Mouse (Mus musculus) adrenal gland, adult 2 months (tissue): ENCODE data around the gene Rcor2. TPM values are rescaled to one million over a fixed set of nuclear protein-coding genes. Genes with fewer than 3 reads are reported as not detected.
A peak's percentile ranks its signal among the peaks of the same experiment; 100 is the strongest.

Experiments used
- DNase-seq: peaks from one replicate; pipeline ENCODE4 v3.0.0; 2021
- long read RNA-seq: library from polyadenylated mRNA; stranded (forward); transcript quantifications from one replicate; pipeline ENCODE4 v2.0.0, GENCODE M21; 2021
- polyA plus RNA-seq: library from polyadenylated mRNA; depleted of rRNA; stranded (reverse); fragments of >200 nt; gene quantifications from 2 replicates; pipeline ENCODE4 v1.2.3, GENCODE M21; 2012; rRNA removed
- total RNA-seq, 2 experiments: library from RNA; stranded (reverse); gene quantifications; 2 replicates each; pipeline ENCODE4 v1.2.3; 2021

Gene Rcor2
- 1 to 10 TPM; 1.9 to 6.3 TPM for total RNA-seq
- 4.7 and 7.4 TPM in 2 replicates for polyA plus RNA-seq
- long read RNA-seq, partial matches to known transcripts, result 0 of 4 reads
- long read RNA-seq, other reads (novel, unspliced or antisense), result 1 of 4 reads

DNA sequence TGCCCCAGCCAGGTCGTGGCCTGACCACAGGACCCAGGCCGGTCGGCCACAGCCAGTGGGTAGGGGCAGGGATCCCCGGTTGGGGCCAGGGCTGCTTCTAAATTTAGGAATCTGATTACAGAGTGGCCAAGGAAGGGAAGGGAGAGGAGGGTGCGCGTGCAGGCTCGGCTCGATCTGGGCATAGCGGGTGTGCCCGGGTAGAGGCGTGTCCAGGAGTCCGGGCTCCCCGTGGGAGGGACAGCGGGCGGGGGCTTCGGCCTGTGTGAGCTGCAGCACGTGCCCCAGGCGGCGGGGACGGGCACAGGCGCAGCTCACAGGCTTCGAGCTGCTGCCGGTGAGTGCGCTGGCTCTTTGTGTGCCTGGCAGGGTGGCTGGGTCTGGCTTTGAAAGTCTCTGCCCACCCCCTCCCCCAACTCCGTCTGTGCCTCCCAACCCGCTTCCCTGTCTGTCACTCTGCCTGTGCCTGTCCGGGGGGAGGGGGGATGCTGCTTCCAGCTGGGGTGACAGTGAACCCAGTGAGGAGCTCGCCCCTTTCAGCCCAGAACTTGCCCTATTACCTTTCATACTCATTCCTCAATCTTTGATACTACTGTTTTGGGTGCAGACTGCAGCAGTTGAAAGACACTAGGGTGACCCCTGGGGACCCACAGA, at the start of gene Rcor2:
TSS of gene Rcor2 (plus strand) at position 235 of the 651 bp plus-strand sequence.
- peak; percentile 89 for DNase-seq

DNA sequence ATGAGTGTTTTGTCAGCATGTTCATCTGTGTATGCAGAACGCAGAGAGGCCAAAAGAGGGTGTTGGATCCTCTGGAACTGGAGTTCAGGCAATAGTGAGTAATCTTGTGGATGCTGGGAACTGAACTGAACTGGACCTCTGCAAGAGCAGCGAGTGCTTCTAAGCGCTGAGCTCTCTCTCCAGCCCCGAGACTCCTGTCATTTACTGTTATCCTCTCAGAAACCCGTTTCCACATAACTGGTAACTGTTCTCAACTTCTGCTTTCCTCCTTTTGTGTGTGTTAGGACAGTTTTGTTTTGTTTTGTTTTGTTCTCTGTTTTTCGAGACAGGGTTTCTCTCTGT, 49.2 kb upstream of the Rcor2 start:
- DNase-seq, result no peak

DNA sequence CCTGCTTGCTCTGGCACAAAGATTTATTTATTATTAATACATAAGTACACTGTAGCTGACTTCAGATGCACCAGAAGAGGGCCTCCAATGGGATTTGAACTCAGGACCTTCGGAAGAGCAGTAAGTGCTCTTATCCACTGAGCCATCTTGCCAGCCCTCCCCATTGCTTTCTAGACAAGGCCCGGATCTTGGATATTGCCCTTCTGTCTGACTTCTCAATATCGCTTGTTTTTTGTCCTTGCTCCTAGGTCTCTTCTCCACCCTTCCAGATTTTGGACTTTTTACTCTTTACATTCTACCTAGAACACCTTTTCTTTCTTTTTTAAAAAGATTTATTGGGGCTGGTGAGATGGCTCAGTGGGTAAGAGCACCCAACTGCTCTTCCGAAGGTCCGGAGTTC, 48.4 kb upstream of the Rcor2 start:
- no peak for DNase-seq

DNA sequence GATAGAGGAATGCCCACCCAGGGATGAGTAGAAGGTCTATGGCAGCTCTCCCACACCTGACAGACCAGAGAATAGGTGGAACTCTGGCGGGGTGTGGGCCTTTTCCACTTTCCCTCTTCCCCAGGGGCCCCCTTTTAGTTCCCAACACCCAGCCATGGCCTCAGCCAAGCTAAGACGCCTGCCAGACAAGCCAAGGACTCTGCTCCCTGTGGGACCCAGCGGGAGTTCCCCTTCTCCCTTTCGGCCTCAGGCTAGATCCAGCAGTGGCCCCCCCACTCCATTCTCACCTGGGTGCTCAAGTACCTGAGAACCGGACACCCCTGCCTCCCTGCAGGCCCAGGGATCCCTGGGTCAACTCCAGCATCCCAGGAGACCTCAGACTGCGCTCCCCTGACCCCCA, 44.9 kb upstream of the Rcor2 start:
- no peak for DNase-seq

DNA sequence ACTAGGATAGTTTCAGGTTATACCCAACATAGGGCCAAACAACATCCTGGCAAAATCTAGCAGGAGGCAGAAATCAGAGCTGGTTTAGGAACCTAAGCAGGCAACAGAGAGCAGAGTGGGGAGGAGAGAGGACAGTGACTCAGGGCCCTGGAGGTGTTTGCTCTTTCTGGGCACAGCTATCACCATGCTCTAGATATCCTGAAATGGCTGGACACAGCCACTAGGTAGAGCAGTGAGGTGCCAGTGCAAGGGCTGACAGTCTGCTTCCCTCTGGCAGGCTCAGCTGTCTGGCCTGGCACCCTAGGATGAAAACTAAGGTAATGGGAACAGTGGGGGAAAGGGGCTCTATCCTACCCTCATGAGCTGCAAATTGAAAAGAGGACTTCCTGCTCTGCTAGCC, 43.6 kb upstream of the Rcor2 start:
- DNase-seq, result no peak

DNA sequence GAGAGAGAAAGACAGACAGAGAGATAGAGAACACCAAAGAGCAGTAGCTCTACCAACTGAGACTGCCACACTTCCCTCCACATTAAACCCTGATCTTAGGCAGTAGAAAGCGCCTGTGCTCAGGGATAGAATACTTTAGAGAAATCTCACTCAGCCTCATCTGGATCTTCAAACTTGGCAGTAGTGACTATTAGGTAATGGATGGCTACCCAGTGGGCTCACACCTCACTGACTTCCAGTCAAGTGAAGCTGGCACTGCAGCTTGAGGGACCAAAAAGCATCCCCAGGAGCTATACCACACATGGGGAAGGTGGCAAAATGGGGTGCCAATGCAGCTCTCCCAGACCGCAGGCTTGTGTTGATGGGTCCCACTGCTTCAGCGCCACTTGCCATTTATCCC, 42.9 kb upstream of the Rcor2 start:
- DNase-seq, result no peak

DNA sequence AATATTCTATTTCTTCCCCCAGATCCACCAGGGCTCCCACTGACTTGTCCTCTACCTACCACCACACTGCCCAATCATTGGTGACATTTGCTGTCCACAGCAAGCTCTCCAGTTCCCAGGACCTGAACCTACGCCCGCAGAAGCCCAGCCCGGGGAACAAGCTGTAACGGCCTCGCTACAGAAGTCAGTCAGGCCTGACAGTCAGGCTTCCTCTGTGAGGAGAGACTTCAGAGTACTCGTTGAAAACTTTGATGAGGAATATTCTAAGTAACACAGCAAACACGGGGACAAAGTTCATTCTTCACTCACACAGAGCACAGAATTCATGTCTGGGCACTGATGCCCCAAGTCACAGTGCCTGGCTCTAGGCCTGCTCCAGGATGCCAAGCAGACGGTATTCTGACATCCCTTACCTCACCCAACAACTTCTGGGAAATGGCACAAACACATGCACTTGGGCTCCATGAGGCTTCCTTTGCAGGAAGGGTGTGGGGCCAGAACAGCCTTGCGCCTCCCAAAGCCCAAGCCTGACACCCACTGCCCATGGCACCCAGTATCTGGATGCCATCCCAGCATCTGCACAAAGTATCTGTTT, 41.9 kb upstream of the Rcor2 start:
- no peak for DNase-seq

DNA sequence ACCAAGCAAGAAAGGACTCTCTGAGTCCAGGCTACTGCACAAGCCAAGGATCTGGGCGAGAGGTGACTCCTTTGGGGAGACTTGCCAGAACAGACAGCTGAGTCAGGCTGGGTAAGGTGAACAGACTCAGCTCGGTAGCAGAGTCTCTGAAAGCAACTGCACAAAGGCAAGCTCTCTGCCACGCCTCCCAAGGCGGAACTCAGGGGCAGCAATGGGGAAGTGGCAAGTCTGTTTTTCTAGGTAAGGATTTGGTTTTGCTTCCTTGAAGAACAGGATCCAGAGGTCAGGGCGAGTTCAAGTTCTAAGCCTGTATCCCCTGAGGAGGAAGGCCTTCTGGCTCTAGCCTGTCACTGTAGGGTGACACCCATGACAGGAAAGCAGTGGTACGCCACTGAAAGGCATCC, 40.6 kb upstream of the Rcor2 start:
- DNase-seq, result no peak

DNA sequence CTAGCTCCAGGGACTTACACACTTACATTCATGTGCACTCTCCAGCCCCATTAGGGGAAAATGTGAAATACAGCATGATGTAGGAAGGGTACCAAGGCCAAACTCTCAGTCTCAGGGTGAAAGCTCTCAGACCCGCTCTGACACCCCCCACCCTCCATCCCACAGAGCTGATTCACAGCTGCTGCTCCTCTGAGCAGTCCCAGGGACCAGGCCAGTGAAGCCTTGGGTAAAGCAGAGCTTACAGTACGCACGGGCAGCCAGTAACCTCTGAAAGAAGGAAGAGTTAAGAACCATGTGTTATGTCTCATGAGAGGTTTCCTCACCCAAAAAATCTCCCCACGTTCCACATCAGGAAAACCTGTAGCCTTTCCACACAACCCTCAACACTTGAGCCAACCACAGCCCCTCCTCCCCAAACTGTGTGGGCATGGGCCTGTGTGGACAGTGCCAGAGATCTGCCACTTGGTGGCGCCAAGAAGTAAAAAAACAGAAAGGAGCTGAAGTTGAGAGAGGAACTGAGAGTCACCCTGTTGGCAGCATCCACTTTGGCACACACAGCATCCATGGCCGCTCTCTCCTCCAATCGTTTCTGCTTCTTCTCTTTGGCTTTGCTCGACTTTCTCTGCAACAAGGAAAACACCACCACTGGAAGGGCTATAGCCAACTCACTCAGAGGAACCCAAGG, 32.4 kb upstream of the Rcor2 start:
- DNase-seq, result peak; percentile 85

DNA sequence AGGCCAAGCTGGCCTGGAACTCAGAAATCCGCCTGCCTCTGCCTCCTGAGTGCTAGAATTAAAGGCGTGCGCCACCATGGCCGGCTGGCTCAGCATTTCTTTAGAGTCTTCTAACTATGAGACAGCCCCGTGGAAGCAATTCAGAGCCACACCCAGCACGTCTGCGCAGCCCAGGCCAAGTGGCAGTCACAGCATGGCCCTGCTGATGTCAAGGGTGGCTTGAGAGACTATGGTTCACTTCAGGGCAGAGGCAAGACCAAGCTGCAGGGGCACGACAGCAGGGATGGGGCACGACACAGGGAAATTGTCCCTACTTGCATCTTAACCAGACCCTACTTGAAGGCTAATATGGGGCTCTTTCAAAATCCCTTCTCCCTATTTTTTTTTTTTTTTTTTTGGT, 31.7 kb upstream of the Rcor2 start:
- no peak for DNase-seq

DNA sequence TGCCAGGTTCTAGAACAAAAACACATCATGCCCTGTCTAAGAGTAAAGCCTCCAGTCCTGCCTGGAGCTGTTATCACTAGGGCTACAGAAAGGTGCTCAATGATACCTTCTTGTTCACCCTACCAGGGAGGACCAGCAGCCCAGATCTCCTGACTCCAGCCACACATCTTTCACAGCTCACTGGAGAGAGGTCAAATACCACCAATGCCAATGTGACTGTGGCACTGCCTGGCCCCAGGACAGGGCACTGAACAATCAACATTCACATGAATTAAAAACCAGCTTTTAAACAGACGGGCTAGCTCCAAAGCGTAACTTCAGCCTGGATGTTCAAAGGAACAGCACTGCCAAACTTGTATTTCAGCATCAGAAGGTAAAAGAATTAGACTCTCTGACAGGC, 31.1 kb upstream of the Rcor2 start:
- DNase-seq, result no peak

DNA sequence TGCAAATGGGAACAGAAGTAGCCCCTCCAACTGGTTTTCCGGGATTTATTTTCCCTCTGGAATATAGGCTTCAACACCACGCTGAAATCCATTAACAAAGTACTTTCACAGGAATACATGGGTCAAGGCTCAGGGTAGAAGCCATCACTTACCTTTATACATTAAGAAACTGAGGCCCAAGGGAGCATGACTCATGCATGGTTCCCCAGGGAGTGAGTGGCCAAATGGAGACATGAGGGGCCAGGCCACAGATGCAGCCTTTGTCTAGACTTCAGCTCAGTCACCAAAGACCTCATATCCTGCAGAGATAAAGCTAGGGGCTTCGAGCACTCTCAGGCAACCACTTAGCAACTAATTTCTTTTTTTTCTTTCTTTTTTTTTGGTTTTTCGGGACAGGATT, 30.4 kb upstream of the Rcor2 start:
- DNase-seq, result no peak

DNA sequence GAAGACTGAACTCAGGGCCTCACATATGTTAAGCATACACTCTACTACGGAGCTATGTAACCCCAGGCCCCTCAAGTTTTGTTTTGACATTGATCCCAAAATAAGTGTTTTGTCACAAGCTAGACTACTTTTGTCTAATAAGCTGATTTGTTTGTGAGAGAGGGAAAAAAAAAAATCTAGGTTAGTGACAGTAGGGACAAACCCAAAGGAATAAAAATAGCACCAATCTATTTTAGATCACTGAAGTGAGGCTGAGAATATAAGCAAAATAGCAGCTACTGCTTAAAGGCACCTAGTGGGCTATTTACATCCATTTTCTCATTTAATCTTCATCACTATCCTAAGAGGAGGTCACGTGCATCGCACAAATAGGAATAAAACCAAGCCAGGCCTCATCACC, 27.6 kb upstream of the Rcor2 start:
- no peak for DNase-seq

DNA sequence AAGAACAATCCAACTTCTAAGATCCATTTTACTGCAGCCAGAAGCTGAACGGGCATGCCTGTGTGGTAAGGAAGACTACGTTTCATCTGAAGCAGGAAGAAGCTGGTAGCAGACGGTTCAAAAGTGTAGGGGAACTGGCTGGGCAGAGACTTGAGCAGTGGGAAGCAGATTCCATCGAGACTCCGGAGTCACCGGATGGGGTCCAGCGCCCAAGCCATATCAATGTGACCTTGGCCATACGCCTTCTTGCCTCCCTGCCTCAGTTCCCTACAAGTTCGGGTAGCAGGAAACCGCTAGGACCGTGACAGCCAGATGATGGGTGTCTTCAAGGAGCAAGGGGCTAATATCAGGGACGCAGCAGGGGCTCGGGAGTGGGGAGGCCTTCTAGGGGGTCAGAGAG, 26.8 kb upstream of the Rcor2 start:
- no peak for DNase-seq

DNA sequence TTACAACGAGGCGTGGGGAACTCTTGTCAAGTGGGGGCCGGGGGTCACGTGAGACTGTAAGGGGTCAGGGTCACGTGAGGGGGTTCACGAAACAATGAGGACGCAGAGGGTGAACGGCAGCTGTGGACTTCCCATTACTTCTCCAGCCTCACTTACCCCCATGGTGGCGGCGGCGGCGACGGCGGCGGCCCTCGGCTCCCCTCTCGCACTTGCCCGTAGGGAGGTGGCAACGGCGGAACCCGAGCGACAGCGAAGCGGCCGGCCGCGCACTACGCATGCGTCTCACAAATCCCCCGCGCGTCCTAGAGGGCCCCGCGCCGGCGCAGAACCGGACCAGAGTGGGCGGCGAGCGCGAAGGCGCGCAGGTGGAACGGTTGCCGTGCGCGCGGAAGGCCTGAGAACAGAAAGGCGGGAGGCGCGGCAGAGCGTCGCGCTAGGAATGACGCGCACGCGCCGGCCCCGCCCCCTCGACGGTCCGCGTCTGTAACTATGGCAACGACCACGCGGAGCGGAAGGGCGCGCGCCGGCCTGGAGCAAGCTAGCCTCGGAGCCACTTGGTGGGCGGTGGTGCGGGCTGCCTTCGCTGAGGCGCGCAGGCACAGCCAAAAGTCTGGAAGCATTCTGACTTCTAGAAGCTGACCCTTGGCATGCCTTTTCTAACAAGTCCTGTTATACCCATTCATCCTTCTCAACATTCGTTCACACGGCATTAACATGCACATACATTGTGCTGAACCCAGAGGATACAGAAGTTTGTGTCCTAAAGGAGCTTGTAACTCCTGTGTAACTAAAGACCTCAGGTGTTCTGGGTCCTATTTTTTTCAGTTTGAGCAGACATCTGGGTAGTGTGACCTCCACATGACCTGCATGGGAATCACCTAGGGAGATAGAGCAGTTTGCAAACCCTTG, 26.1 kb upstream of the Rcor2 start, which contains the start of gene Naa40:
TSS of gene Naa40 (minus strand) at position 402 of the 909 bp plus-strand sequence.
- peak; percentile 94 for DNase-seq

DNA sequence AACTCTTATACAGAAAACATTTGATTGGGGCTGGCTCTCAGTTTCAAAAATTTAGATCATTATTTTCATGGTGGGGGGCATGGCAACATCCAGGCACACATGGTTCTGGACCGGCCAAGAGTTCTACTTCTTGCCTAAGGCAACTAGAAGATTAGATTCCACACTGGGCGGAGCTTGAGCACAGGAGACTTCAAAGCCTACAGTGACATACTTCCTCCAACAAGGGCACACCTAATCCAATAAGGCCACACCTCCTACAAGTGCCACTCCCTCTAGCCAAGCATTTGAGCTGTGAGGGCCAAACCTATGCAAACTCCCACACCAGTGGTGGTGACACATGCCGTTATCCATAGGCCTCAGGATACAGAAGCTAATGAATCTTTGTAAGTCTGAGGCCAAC, 21.1 kb upstream of the Rcor2 start:
- DNase-seq, result no peak

DNA sequence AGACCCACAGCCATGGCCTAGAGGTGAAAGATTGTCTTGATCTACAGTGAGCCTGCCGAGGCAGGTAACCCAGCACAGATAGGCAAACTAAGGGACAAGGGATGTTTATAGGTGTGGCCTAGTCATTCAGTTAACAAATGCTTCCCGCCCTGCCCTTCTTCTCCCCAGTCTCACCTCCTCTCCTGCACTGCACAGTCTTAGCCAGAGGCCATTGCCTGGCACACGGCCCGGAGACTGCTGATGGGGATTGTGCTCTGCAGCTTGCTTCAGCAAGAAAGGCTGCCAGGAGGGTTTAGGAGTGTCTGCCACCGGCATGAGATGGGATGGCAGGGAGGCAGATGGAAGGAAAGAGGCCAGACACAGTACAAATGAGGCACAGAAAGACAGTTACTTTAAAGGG, 9.2 kb upstream of the Rcor2 start:
- no peak for DNase-seq

DNA sequence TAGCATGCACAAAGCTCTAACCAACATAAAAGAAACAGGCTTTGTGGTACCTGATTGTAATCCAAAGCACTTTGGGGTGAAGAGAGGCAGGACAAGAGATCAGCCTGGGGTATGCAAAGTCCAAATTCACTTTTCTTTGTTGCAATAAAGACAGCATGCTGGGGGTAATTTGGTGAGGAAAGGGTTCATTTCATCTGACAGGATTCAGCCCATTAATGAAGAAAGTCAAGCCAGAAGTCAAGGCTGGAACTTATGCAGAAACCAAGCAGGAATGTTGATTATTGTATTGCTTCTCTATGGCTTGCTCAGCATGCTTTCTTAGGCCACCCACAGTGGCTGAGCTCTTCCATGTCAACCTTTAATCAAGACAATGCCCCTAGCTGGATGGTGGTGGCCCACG, 5.6 kb upstream of the Rcor2 start:
- DNase-seq, result no peak

DNA sequence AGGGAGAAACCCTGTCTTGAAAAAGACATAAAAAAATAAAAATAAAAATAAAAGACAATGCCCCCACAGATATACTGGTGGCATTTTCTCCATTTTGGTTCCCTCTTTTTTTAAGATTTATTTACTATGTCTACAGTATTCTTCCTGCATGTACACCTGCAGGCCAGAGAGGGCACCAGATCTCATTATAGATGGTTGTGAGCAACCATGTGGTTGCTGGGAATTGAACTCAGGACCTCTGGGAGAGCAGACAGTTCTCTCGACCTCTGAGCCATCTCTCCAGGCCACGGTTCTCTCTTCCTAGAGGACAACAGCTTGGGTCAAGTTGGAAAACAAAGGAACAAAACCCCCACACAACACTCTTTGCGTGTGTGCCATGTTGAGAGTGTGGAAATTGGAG, 5.2 kb upstream of the Rcor2 start:
- DNase-seq, result no peak

DNA sequence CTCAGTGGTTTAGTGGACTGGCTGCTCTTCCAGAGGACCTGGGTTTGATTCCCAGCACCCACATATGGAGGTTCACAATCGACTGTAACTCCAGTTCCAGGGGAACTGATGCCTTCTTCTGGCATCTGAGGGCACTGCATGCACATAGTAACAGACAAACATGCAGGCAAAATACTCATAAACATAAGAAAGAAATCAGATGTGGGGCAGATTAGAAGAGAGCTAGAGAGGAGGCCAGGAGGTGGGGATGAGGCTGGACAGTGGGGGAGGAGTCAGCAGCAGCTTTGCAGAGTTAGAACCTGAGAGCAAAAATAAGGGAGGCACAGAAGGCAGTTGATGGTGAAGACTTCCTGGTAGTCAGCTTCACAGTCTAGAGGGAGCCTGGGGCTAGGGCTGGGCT, 4.5 kb upstream of the Rcor2 start:
- DNase-seq, result no peak

DNA sequence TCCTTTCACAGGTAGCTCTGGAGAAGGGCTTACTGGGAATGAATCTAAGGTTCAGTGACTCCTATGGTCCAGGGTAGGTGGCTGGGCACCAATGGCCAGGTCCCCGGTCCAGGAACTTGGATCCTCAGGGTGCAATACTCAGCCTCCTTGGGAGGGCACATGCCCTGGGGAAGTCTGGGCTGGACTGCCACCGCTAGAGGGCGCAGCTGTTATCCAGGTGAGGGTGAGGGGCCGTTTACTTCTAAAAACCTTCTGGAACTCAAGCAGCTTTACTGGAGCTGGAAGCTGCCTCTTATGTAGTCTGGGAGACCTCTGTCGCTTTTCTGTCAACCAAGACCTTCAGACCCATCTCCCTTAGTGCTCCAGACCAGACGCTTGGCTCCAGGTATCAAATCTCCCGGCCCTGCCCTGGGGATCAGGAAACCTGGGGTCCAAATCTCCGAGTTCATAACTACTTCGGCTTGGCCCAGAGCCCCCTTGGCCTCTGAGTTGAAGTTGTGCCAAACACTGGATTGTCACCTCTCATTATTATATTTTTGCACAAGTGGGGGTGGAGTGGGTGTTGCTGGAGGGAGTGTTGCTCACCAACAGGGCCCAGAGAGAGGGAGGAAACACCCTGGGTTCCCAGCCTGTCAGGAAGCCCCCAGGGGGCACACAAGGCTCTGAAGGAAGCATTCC, 2.9 kb upstream of the Rcor2 start:
- peak; percentile 80 for DNase-seq

DNA sequence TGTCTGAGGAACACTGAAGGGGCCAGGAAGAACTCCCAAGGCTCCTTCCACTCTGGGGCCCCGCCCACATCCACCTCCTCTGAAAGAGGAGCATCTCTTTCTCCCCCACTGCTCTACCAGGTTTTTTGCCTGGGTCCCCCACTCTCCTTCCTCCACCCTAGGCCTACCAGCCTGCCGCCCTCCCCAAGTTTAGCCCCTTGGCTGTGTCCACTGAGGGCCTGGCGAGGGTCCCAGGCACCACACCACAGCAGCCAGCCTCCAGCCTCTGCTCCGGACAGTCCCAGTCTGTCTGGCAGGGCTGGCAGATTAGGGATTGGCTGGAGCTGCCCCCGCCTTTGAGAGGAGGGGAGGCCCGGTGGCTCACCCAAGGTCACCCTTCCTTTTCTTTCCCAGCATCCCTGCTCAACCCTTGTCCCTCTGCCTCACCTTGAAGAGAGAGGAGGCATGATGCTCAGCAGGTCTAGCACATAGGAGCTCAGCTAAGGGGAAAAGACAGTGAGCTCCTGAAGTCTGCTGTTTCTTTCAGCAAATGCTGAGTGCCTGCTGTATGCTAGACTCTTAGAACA, 2.3 kb upstream of the Rcor2 start:
- DNase-seq, result peak; percentile 52
